In genomic region chr3:28636778-28637177, GRCm38 (mm10) we compare ENCODE assay signal across 23 mouse cellular contexts.
"Had no signal": no experiment of that assay in that cellular context is flagged by ENCODE, and none has a peak within 500 bp of the region (broad histone marks: within the 10 kb centered on the region; RNA-seq: fewer than 3 reads in every experiment).

No protein-coding gene starts in this region.

- H3K4me2 ChIP-seq: limb, embryonic 13.5 days; liver, embryonic 12.5 days; liver, embryonic 15.5 days; lung, embryonic 15.5 days; midbrain, embryonic 15.5 days; neural tube, embryonic 12.5 days; neural tube, embryonic 15.5 days had no signal

- ATAC-seq: liver, embryonic 12.5 days; midbrain, embryonic 15.5 days had no signal

- H3K9ac ChIP-seq: limb, embryonic 13.5 days; liver, embryonic 12.5 days; liver, embryonic 15.5 days; lung, embryonic 15.5 days; midbrain, embryonic 15.5 days; neural tube, embryonic 12.5 days; neural tube, embryonic 15.5 days had no signal

- H3K27me3 ChIP-seq: limb, embryonic 13.5 days; liver, embryonic 12.5 days; liver, embryonic 15.5 days; lung, embryonic 15.5 days; megakaryocyte, embryonic 14.5 days; midbrain, embryonic 15.5 days; neural tube, embryonic 12.5 days; neural tube, embryonic 15.5 days had no signal

- H3K36me3 ChIP-seq: limb, embryonic 10.5 days; limb, embryonic 13.5 days; liver, embryonic 12.5 days; liver, embryonic 15.5 days; lung, embryonic 15.5 days; midbrain, embryonic 10.5 days; neural tube, embryonic 12.5 days had no signal

- DNase-seq: kidney, postnatal 25 days; layer of hippocampus, adult 9-11 months; liver; lung, adult 18-20 months; lung, postnatal 10 days; lung, postnatal 36 days; right cerebral cortex, adult 18-20 months; right cerebral cortex, postnatal 14 days; right cerebral cortex, postnatal 4 days; thymus, postnatal 25 days had no signal

- H3K27ac ChIP-seq: kidney, postnatal 0 days; layer of hippocampus, adult 2 months; limb, embryonic 10.5 days; limb, embryonic 13.5 days; liver, embryonic 12.5 days; liver, embryonic 15.5 days; lung, embryonic 15.5 days; midbrain, embryonic 10.5 days; midbrain, embryonic 15.5 days; neural tube, embryonic 12.5 days; neural tube, embryonic 15.5 days; stomach, postnatal 0 days had no signal

- H3K9me3 ChIP-seq: limb, embryonic 10.5 days; limb, embryonic 13.5 days; liver, embryonic 12.5 days; liver, embryonic 15.5 days; lung, embryonic 15.5 days; megakaryocyte, embryonic 14.5 days; midbrain, embryonic 10.5 days; midbrain, embryonic 15.5 days; neural tube, embryonic 12.5 days; neural tube, embryonic 15.5 days had no signal

- H3K4me3 ChIP-seq: layer of hippocampus, adult 2 months; limb, embryonic 10.5 days; limb, embryonic 13.5 days; liver, embryonic 12.5 days; liver, embryonic 15.5 days; lung, embryonic 15.5 days; megakaryocyte, embryonic 14.5 days; midbrain, embryonic 10.5 days; midbrain, embryonic 15.5 days; neural tube, embryonic 12.5 days; neural tube, embryonic 15.5 days had no signal

- H3K4me1 ChIP-seq: limb, embryonic 10.5 days; limb, embryonic 13.5 days; liver, embryonic 12.5 days; liver, embryonic 15.5 days; lung, embryonic 15.5 days; midbrain, embryonic 10.5 days; midbrain, embryonic 15.5 days; neural tube, embryonic 12.5 days; neural tube, embryonic 15.5 days had no signal
